Mouse (Mus musculus): Measurements from ENCODE around the gene Hmgb1. TPM values are rescaled to one million over a fixed set of nuclear protein-coding genes. Genes with fewer than 3 reads are reported as not detected.
"Not testable (repeated sequence)": the region's sequence is repeated elsewhere in the genome, so short reads cannot be mapped to it uniquely, and the experiment has no call there.

The Hmgb1 gene
- polyA plus RNA-seq, 1 experiment from 2014 or later, result 1,906 TPM

GRCm38 (mm10) chr5:149138087-149138486 is 46.2 kb downstream of the Hmgb1 start:
- H3K27me3 ChIP-seq; H3K36me3 ChIP-seq (replicated peaks); H3K9me3 ChIP-seq; H3K9ac ChIP-seq; H3K4me2 ChIP-seq; H3K27ac ChIP-seq; H3K4me3 ChIP-seq (replicated peaks); H3K4me1 ChIP-seq; ATAC-seq (ENCODE audit: low FRiP score): not testable (repeated sequence)
- 88% methylated on average over 6 of the region's 6 CpGs for WGBS

- Histone ChIP-seq H3K9me3 (no peaks in the 10 kb centered on the region), H3K27me3 (no peaks in the 10 kb centered on the region), H3K4me2 (no peak overlapping the region), H3K4me3 (replicated peaks) (no peak overlapping the region), H3K27ac (no peak overlapping the region), H3K9ac (no peak overlapping the region), H3K4me1 (no peaks in the 10 kb centered on the region), H3K36me3 (replicated peaks) (no peaks in the 10 kb centered on the region)
- ATAC-seq (ENCODE audit: low FRiP score), result no peak
- 82% methylated on average over 3 of the region's 3 CpGs for WGBS
Observed at GRCm38 (mm10) chr5:149137447-149137846, 46.8 kb downstream of the Hmgb1 start.

DNA sequence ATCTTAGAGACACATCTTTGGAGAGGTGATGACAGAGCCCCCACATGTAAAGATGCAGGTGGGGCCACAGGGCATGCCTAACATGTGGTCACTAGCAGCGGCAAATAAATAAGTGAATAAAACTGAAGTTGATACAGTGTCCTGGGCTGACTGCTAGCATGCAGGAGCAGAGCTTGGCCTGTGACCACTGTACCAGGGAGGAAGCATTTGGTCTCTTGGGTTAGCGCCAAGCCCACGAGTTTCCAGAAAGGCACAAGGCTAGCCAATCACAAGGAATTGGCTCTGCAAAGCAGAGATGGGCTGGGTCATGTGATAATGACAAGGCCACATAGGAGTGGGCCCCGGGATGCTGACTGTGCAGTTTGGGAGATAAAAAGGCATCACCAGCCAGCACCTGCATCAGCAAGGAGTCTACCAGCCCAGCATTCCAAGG is 47.3 kb downstream of the Hmgb1 start:
- 83% methylated on average over 4 of the region's 4 CpGs for WGBS
- no peak overlapping the region for H3K27ac ChIP-seq
- H3K27me3 ChIP-seq, result no peaks in the 10 kb centered on the region
- H3K9ac ChIP-seq, result no peak overlapping the region
- no peak for ATAC-seq (ENCODE audit: low FRiP score)
- H3K4me1 ChIP-seq, result no peaks in the 10 kb centered on the region
- no peak overlapping the region for H3K4me2 ChIP-seq
- H3K9me3 ChIP-seq, result no peaks in the 10 kb centered on the region
- no peak overlapping the region for H3K4me3 ChIP-seq (replicated peaks)
- H3K36me3 ChIP-seq (replicated peaks), result no peaks in the 10 kb centered on the region

- Histone ChIP-seq H3K4me3 (replicated peaks) (no peak overlapping the region), H3K27me3 (no peaks in the 10 kb centered on the region), H3K4me2 (no peak overlapping the region), H3K36me3 (replicated peaks) (no peaks in the 10 kb centered on the region), H3K9ac (no peak overlapping the region), H3K27ac (no peak overlapping the region), H3K4me1 (no peaks in the 10 kb centered on the region), H3K9me3 (no peaks in the 10 kb centered on the region)
- 81% methylated on average over 10 of the region's 10 CpGs for WGBS
- no peak for ATAC-seq (ENCODE audit: low FRiP score)
Observed at GRCm38 (mm10) chr5:149135455-149136354, 48.6 kb downstream of the Hmgb1 start.

GRCm38 (mm10) chr5:149134751-149135454 is 49.4 kb downstream of the Hmgb1 start:
- H3K36me3 ChIP-seq (replicated peaks), result no peaks in the 10 kb centered on the region
- no peak overlapping the region for H3K27ac ChIP-seq
- H3K9ac ChIP-seq, result no peak overlapping the region
- no peak overlapping the region for H3K4me3 ChIP-seq (replicated peaks)
- H3K9me3 ChIP-seq, result no peaks in the 10 kb centered on the region
- no peaks in the 10 kb centered on the region for H3K27me3 ChIP-seq
- no peak for ATAC-seq (ENCODE audit: low FRiP score)
- H3K4me2 ChIP-seq, result no peak overlapping the region
- WGBS, result 80% methylated on average over 10 of the region's 10 CpGs
- H3K4me1 ChIP-seq, result no peaks in the 10 kb centered on the region

GRCm38 (mm10) chr5:149128473-149128872 is 55.8 kb downstream of the Hmgb1 start:
- 92% methylated on average over 15 of the region's 15 CpGs for WGBS
- Histone ChIP-seq H3K9me3 (no peaks in the 10 kb centered on the region), H3K36me3 (replicated peaks) (no peaks in the 10 kb centered on the region), H3K27ac (no peak overlapping the region), H3K4me2 (no peak overlapping the region), H3K4me3 (replicated peaks) (no peak overlapping the region), H3K27me3 (no peaks in the 10 kb centered on the region), H3K9ac (no peak overlapping the region), H3K4me1 (no peaks in the 10 kb centered on the region)
- no peak for ATAC-seq (ENCODE audit: low FRiP score)

GRCm38 (mm10) chr5:149123795-149124194 is 60.5 kb downstream of the Hmgb1 start:
- no peak for ATAC-seq (ENCODE audit: low FRiP score)
- WGBS, result 88% methylated on average over 6 of the region's 6 CpGs

DNA sequence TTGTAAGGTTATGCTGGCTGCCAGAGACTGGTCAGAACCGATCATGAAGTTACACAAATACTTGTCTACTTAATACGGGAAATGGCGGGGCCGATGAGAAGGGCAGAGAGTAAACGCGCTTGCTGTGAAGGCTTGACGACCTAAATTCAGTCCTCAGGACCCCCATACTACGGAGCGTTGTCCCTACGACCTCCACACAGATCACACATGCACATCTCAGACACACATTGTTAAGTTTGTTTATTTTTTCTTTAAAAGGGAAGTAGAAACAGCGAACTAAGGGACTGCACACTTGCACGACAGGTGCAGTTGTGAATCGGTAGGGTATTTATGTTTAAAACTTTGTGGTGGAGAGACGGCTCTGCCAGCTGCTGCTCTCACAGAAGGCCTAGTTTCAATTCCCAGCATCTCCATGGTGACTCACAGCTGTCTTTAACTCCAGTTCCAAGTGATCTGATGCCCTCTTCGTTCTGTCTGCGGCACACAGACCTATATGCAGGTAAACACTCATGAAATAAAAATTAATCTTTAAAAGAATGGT is 64.9 kb downstream of the Hmgb1 start:
- H3K36me3 ChIP-seq (replicated peaks), result no peaks in the 10 kb centered on the region
- WGBS, result 94% methylated on average over 16 of the region's 16 CpGs
- ATAC-seq (ENCODE audit: low FRiP score), result no peak

More at GRCm38 (mm10) chr5:149123795-149124194, 60.5 kb downstream of the Hmgb1 start:
- no peaks in the 10 kb centered on the region for H3K36me3 ChIP-seq (replicated peaks)
- no peaks in the 10 kb centered on the region for H3K4me1 ChIP-seq
- no peak overlapping the region for H3K4me3 ChIP-seq (replicated peaks)
- H3K9ac ChIP-seq, result no peak overlapping the region
- no peaks in the 10 kb centered on the region for H3K27me3 ChIP-seq
- no peak overlapping the region for H3K4me2 ChIP-seq
- no peaks in the 10 kb centered on the region for H3K9me3 ChIP-seq
- H3K27ac ChIP-seq, result no peak overlapping the region

GRCm38 (mm10) chr5:149117815-149118547 is 66.3 kb downstream of the Hmgb1 start:
- no peak for ATAC-seq (ENCODE audit: low FRiP score)
- 27% methylated on average over 7 of the region's 7 CpGs for WGBS

More for the DNA sequence above, 64.9 kb downstream of the Hmgb1 start:
- Histone ChIP-seq H3K4me3 (replicated peaks) (no peak overlapping the region), H3K4me1 (peaks cover 11% of the 10 kb centered on the region), H3K27me3 (no peaks in the 10 kb centered on the region), H3K4me2 (no peak overlapping the region), H3K9ac (no peak overlapping the region), H3K9me3 (no peaks in the 10 kb centered on the region), H3K27ac (no peak overlapping the region)

DNA sequence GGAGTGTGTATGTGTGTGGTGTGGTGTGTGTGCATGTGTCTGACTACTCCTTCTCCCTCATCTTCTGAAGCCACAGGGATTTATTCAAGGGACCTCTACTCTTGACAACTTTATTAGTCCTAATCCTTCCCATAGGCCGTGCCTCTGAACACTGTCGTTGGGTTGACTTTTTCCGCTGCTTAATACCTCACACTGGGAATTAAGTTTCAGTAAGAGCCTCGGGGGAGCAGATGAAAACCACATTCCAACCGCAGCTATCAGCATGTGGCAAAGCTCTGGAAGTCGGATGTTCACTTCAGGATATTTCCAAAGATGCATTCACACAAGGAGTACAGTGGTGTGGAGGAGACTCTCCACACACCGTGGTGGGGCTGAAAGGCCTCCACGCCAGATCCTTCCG is 69.7 kb downstream of the Hmgb1 start:
- Histone ChIP-seq H3K27ac (no peak overlapping the region), H3K4me1 (peaks cover 28% of the 10 kb centered on the region), H3K36me3 (replicated peaks) (no peaks in the 10 kb centered on the region), H3K9ac (0 out of 2 replicates have a peak overlapping the region, but pooled peaks have one; percentile 0), H3K4me3 (replicated peaks) (no peak overlapping the region), H3K27me3 (no peaks in the 10 kb centered on the region), H3K9me3 (no peaks in the 10 kb centered on the region), H3K4me2 (no peak overlapping the region)
- no peak for ATAC-seq (ENCODE audit: low FRiP score)
- 68% methylated on average over 9 of the region's 9 CpGs for WGBS

More at GRCm38 (mm10) chr5:149117815-149118547, 66.3 kb downstream of the Hmgb1 start:
- Histone ChIP-seq H3K4me3 (replicated peaks) (no peak overlapping the region), H3K27ac (no peak overlapping the region), H3K4me2 (no peak overlapping the region), H3K27me3 (no peaks in the 10 kb centered on the region), H3K9me3 (no peaks in the 10 kb centered on the region), H3K4me1 (peaks cover 19% of the 10 kb centered on the region), H3K9ac (no peak overlapping the region), H3K36me3 (replicated peaks) (no peaks in the 10 kb centered on the region)

- ATAC-seq (ENCODE audit: low FRiP score), result no peak
- H3K4me1 ChIP-seq, result peaks cover 28% of the 10 kb centered on the region
- H3K9me3 ChIP-seq, result no peaks in the 10 kb centered on the region
- 67% methylated on average over 7 of the region's 7 CpGs for WGBS
- no peak overlapping the region for H3K4me2 ChIP-seq
- no peaks in the 10 kb centered on the region for H3K27me3 ChIP-seq
- H3K27ac ChIP-seq, result no peak overlapping the region
- no peak overlapping the region for H3K4me3 ChIP-seq (replicated peaks)
- 0 out of 2 replicates have a peak overlapping the region, but pooled peaks have one; percentile 0 for H3K9ac ChIP-seq
- H3K36me3 ChIP-seq (replicated peaks), result no peaks in the 10 kb centered on the region
Observed at GRCm38 (mm10) chr5:149114034-149114433, 70.3 kb downstream of the Hmgb1 start.

- WGBS, result 65% methylated on average over 7 of the region's 7 CpGs
- ATAC-seq (ENCODE audit: low FRiP score), result no peak
Observed at GRCm38 (mm10) chr5:149113439-149113838, 70.8 kb downstream of the Hmgb1 start.

More at GRCm38 (mm10) chr5:149113439-149113838, 70.8 kb downstream of the Hmgb1 start:
- no peak overlapping the region for H3K4me3 ChIP-seq (replicated peaks)
- H3K4me2 ChIP-seq, result no peak overlapping the region
- H3K27me3 ChIP-seq, result no peaks in the 10 kb centered on the region
- no peaks in the 10 kb centered on the region for H3K36me3 ChIP-seq (replicated peaks)
- H3K27ac ChIP-seq, result no peak overlapping the region
- no peak overlapping the region for H3K9ac ChIP-seq
- H3K4me1 ChIP-seq, result peaks cover 26% of the 10 kb centered on the region
- H3K9me3 ChIP-seq, result no peaks in the 10 kb centered on the region

Data from forebrain, embryonic 12.5 days (tissue).